Mouse (Mus musculus) embryonic fibroblast, embryonic 13.5 days (primary cell): ENCODE results near the gene Casp8.

ENCODE experiments used
- CTCF ChIP-seq: IDR thresholded peaks from 2 replicates; pipeline ENCODE4 v1.5.1; 2011; ENCODE audit warnings: mild to moderate bottlenecking, control low read depth, low read length, moderate library complexity, borderline replicate concordance; ENCODE audit not compliant: insufficient read depth
- POLR2A ChIP-seq: IDR thresholded peaks from 2 replicates; pipeline ENCODE4 v1.6.1; 2011; ENCODE audit warnings: low read depth, mild to moderate bottlenecking, control low read depth, low read length, moderate library complexity

DNA sequence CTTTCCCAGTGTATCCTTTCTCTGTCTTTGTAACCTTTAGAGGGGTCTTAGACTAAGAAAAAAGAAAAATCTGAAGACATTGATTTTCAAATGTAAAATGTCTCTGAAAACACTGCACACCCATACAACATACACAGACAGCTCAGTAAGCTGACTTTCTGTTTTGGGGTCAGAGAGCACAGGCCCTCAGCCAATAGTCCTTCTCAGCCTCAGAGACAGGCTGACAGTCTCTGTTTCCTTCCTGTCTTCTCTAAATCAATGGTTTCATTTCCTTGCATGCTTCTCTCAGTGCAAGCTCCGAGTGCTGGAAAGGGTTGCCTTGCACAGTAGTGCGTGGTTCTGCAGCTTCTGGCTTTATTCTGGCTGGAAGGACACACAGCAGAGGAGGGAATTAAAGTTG lies 21.3 kb upstream of the Casp8 start:
- TF ChIP-seq CTCF (no peak), POLR2A (no peak)
